Mouse (Mus musculus) yolk sac, embryonic 10.5 days (tissue): ENCODE results near the gene Tnr.

Experiments
- DNase-seq: peaks from one replicate; pipeline ENCODE4 v3.0.0-alpha.2; 2017; ENCODE audit warnings: low spot score

The Tnr gene

GRCm38 (mm10) chr1:159800366-159800765, 276.8 kb downstream of the Tnr start:
- no peak for DNase-seq

- DNase-seq: no peak
These were observed 278.2 kb downstream of the Tnr start for GRCm38 (mm10) chr1:159801753-159802152.

- DNase-seq: no peak
These were observed 280.1 kb downstream of the Tnr start for GRCm38 (mm10) chr1:159803711-159804110.

- DNase-seq: no peak
These were observed 285.9 kb downstream of the Tnr start for GRCm38 (mm10) chr1:159809493-159809892.

- DNase-seq: no peak
These were observed 288.2 kb downstream of the Tnr start for GRCm38 (mm10) chr1:159811805-159812204.

GRCm38 (mm10) chr1:159812820-159813411, 289.3 kb downstream of the Tnr start:
- peak; percentile 19 for DNase-seq

- no peak for DNase-seq
These were observed 290.8 kb downstream of the Tnr start for GRCm38 (mm10) chr1:159814348-159814747.

- DNase-seq: no peak
These were observed 293.2 kb downstream of the Tnr start for GRCm38 (mm10) chr1:159816614-159817371.

- no peak for DNase-seq
These were observed 295.9 kb downstream of the Tnr start for GRCm38 (mm10) chr1:159819511-159819910.

- DNase-seq: no peak
These were observed 298.8 kb downstream of the Tnr start for GRCm38 (mm10) chr1:159822416-159822815.

- DNase-seq: no peak
These were observed 305.0 kb downstream of the Tnr start for GRCm38 (mm10) chr1:159828531-159828930.

- no peak for DNase-seq
These were observed 309.6 kb downstream of the Tnr start for GRCm38 (mm10) chr1:159833165-159833564.

- DNase-seq: no peak
These were observed 310.2 kb downstream of the Tnr start for GRCm38 (mm10) chr1:159833646-159834338.

GRCm38 (mm10) chr1:159835126-159835525, 311.6 kb downstream of the Tnr start:
- DNase-seq: peak; percentile 18

- DNase-seq: no peak
These were observed 316.8 kb downstream of the Tnr start for GRCm38 (mm10) chr1:159840337-159840736.

- DNase-seq: no peak
These were observed 319.3 kb downstream of the Tnr start for GRCm38 (mm10) chr1:159842876-159843275.

GRCm38 (mm10) chr1:159852088-159852487, 328.5 kb downstream of the Tnr start:
- DNase-seq: no peak

GRCm38 (mm10) chr1:159854261-159854660, 330.7 kb downstream of the Tnr start:
- DNase-seq: no peak

GRCm38 (mm10) chr1:159861782-159862474, 338.4 kb downstream of the Tnr start:
- no peak for DNase-seq

GRCm38 (mm10) chr1:159865696-159866095, 342.1 kb downstream of the Tnr start:
- DNase-seq: no peak

GRCm38 (mm10) chr1:159869619-159870441, 346.3 kb downstream of the Tnr start:
- DNase-seq: no peak

GRCm38 (mm10) chr1:159872866-159873265, 349.3 kb downstream of the Tnr start:
- no peak for DNase-seq
